Mouse (Mus musculus): Measurements from ENCODE around the gene Top3b. TPM values are rescaled to one million over a fixed set of nuclear protein-coding genes. Genes with fewer than 3 reads are reported as not detected.

Gene Top3b
- polyA plus RNA-seq, 1 experiment from 2014 or later, result 20.3 TPM

DNA sequence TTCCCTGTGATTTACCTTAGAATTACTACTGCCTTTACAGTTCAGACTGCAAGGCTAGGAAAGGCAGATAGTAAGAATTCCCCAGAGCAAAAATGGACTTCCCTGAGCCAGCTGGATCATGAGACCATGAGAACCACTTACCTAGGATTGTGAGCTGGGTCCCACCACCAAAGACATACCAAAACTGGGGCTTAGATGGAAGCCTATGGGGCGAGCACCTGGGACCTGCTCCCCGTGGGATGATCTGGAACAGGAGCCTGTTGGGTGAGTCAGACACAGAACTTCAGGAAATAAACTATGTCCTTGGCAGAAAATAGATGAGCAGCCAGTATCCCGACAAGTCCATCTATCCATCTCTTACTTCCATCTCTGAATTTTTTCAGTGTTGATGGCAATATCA is 8.2 kb upstream of the Top3b start:
- no peak overlapping the region for H3K9ac ChIP-seq
- ATAC-seq (ENCODE audit: insufficient read depth), result no peak

DNA sequence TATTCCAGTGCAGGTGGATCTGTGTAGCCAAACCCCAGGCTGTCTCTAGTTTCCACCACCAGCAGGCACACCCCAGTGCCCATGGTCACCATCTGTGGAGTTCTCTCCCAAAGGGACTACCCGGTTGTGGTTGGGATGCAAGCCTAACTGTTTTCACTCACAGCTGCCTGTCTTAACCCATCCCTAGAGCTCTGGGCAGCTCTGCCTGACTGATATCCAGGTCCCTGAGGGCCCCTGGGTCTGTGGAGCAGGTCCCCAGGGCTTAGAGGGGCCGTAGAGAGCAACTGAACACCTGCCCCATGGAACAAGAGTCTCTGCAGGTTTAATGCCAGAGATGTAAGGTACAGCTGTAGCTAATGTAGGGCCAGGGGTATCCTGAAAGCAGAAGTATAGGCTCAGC is 6.6 kb upstream of the Top3b start, which contains the start of gene Igll1:
Igll1 (minus strand) TSS at position 8 of the 400 bp plus-strand sequence.
- no peaks in the 10 kb centered on the region for H3K9me3 ChIP-seq (replicated peaks)
- H3K36me3 ChIP-seq (replicated peaks), result no peaks in the 10 kb centered on the region
- no peak within 1 kb of the TSS for H3K4me2 ChIP-seq
- no peak within 1 kb of the TSS for H3K9ac ChIP-seq
- no peak for ATAC-seq (ENCODE audit: insufficient read depth)
- H3K27ac ChIP-seq (replicated peaks), result no peak within 1 kb of the TSS
- H3K4me3 ChIP-seq (replicated peaks), result no peak within 1 kb of the TSS
- no peaks in the 10 kb centered on the region for H3K27me3 ChIP-seq
- 50% methylated on average over 2 of the region's 2 CpGs for WGBS (ENCODE audit: insufficient replicate concordance)
- 0 out of 2 replicates have a peak, but pooled peaks cover 3% of the 10 kb centered on the region for H3K4me1 ChIP-seq (replicated peaks)

More for the DNA sequence above, 8.2 kb upstream of the Top3b start:
- H3K9me3 ChIP-seq (replicated peaks), result no peaks in the 10 kb centered on the region
- no peak overlapping the region for H3K4me2 ChIP-seq
- 0 out of 2 replicates have a peak, but pooled peaks cover 3% of the 10 kb centered on the region for H3K4me1 ChIP-seq (replicated peaks)
- no peaks in the 10 kb centered on the region for H3K27me3 ChIP-seq
- WGBS (ENCODE audit: insufficient replicate concordance), result 57% methylated on average over 3 of the region's 3 CpGs
- H3K27ac ChIP-seq (replicated peaks), result no peak overlapping the region
- no peaks in the 10 kb centered on the region for H3K36me3 ChIP-seq (replicated peaks)
- H3K4me3 ChIP-seq (replicated peaks), result no peak overlapping the region

DNA sequence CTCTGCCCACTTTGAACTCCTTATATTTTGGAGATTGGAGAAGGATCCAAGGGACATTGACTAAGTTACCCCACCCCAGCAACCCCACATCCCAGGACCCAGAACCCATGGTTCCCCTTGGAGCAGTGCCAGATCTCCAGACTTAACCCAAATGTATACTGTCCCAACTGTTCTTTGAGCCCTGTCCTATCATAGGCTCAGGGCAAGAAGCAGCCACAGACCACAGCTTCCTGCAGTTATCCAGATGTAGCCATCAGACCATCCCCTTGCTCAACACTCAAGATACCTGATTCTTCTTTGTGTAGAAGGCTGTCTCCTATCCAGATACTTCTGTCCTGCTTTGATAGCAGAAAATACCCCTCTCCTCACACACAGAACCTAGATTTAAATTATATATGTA is 5.3 kb upstream of the Top3b start:
- H3K4me2 ChIP-seq, result no peak overlapping the region
- 0 out of 2 replicates have a peak, but pooled peaks cover 5% of the 10 kb centered on the region for H3K4me1 ChIP-seq (replicated peaks)
- no peaks in the 10 kb centered on the region for H3K27me3 ChIP-seq
- H3K9me3 ChIP-seq (replicated peaks), result no peaks in the 10 kb centered on the region
- H3K27ac ChIP-seq (replicated peaks), result no peak overlapping the region
- H3K9ac ChIP-seq, result no peak overlapping the region
- no peak; the same call in 1 of the 2 replicates for ATAC-seq (ENCODE audit: insufficient read depth)
- no peak overlapping the region for H3K4me3 ChIP-seq (replicated peaks)
- no peaks in the 10 kb centered on the region for H3K36me3 ChIP-seq (replicated peaks)

DNA sequence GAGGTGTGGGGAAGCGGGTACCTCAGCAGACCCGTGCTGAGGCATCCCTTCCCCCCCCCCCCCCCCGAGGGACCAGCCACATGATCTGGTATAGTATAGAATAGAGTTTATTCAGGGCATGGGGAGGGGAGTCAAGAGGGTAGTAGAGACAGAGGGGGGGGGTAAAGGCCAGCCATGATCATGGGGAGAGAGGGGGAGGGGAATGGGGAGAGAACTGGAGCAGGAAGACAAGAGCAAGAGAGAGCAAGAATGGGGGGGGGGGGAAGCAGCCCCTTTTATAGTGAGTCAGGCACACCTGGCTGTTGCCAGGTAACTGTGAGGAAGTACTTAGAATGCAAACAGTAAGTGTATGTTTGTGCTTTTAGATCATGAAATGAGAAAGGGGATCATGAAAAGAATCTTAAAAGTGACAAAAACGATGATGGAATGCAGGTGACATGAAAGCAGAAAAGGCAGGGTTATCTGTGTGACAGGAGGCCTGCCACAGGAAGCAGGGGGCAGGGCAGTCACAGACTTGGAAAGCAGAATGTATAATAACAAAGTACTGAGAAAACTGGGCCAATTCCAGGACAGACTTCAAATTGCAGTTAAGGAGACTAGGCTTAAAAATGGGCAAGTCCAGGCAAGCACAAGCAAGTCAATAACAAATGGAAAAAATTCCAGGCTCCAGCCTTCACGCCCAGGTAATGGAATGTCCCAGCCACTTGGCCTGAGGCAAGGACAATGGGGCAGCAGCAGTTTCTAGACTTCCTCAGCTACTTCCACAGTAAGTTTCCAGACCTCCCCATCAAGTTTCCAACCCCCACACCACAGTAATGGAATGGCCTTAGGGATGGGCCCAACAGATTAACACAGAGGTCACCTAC is 4.6 kb upstream of the Top3b start:
- ATAC-seq (ENCODE audit: insufficient read depth), result no peak
- Histone ChIP-seq H3K36me3 (replicated peaks) (no peaks in the 10 kb centered on the region), H3K9ac (no peak overlapping the region), H3K9me3 (replicated peaks) (no peaks in the 10 kb centered on the region), H3K27me3 (no peaks in the 10 kb centered on the region), H3K4me3 (replicated peaks) (no peak overlapping the region), H3K4me1 (replicated peaks) (0 out of 2 replicates have a peak, but pooled peaks cover 6% of the 10 kb centered on the region), H3K27ac (replicated peaks) (0 out of 2 replicates have a peak overlapping the region, but pooled peaks have one; percentile 29), H3K4me2 (no peak overlapping the region)
- 17% methylated on average over 5 of the region's 5 CpGs for WGBS (ENCODE audit: insufficient replicate concordance)

DNA sequence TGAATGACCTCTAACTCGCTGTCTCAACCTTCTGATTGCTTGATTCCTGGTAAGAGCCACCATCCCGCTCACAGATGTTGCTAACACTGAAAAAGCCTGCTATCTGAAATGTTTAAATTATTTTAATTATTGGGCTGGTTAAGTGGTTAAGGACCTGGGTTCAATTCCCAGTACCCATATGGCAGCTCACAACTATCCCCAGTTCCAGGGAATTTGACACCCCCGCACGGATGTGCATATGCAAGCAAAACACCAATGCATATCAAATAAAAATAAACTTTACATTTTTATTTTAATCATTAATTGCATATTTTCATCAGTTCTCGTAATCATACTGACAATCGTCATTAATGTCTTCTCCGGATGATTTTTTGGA is 307 bp upstream of the Top3b start:
- Histone ChIP-seq H3K4me3 (replicated peaks) (peak overlapping the region; percentile 77), H3K9me3 (replicated peaks) (no peaks in the 10 kb centered on the region), H3K4me1 (replicated peaks) (peaks cover 27% of the 10 kb centered on the region), H3K9ac (peak overlapping the region; percentile 78), H3K4me2 (peak overlapping the region; percentile 75), H3K27me3 (no peaks in the 10 kb centered on the region), H3K36me3 (replicated peaks) (peaks cover 4% of the 10 kb centered on the region; the same call in 1 of the 2 replicates), H3K27ac (replicated peaks) (peak overlapping the region; percentile 86; the same call in 1 of the 2 replicates)
- 35% methylated on average over 7 of the region's 7 CpGs for WGBS (ENCODE audit: insufficient replicate concordance)
- no peak for ATAC-seq (ENCODE audit: insufficient read depth)

DNA sequence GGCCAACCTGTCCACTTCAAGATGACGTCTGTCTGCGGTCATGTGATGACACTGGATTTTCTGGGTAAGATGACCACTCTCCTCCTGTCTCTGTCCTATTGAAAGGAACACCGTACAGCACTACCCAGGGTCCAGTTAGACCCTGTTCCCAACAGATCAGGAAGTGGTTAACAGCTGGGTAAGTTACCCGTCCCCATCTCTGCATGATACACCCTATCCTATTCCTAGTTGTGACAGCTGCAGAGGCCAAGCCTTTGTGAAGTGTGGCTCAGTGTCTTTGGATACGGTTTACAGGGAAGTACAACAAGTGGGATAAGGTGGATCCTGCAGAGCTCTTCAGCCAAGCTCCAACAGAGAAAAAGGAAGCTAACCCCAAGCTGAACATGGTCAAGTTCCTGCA is 8.5 kb downstream of the Top3b start:
- Histone ChIP-seq H3K4me3 (replicated peaks) (no peak overlapping the region), H3K9me3 (replicated peaks) (no peaks in the 10 kb centered on the region), H3K36me3 (replicated peaks) (peaks cover 86% of the 10 kb centered on the region), H3K27me3 (no peaks in the 10 kb centered on the region), H3K27ac (replicated peaks) (no peak overlapping the region), H3K4me1 (replicated peaks) (no peaks in the 10 kb centered on the region), H3K9ac (no peak overlapping the region), H3K4me2 (no peak overlapping the region)
- WGBS (ENCODE audit: insufficient replicate concordance), result 73% methylated on average over 5 of the region's 5 CpGs
- ATAC-seq (ENCODE audit: insufficient read depth), result no peak

DNA sequence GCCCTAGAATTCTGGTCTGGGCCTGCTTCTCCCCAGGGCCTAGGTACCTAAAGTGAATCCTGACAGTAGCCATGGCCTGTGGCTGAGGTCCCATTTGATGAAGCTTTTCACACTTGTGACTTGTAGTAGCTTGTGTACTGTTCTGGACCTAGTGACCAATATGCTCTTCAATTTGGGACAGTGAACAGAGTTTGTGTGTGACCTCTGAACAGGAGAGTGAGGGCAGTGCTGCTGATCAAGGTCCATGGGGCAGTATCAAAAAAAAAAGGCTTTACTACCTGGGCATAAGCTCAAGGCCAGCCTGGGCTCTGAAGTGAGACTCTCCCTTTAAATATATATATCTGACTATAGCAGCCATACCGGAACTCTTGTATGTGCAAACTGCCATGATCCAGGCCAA is 17.8 kb downstream of the Top3b start:
- no peak overlapping the region for H3K27ac ChIP-seq (replicated peaks)
- peaks cover 96% of the 10 kb centered on the region for H3K36me3 ChIP-seq (replicated peaks)

DNA sequence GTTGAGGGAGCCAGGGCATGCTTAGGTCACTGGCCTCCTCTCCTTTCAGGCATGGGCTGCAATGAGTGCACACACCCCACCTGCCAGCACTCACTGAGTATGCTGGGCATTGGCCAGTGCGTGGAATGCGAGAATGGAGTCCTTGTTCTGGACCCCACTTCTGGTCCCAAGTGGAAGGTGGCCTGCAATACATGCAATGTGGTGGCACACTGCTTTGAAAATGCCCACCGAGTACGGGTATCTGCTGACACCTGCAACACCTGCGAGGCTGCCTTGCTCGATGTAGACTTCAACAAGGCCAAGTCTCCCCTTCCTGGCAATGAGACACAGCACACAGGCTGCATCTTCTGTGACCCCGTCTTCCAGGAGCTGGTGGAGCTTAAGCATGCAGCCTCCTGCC is 21.8 kb downstream of the Top3b start:
- H3K36me3 ChIP-seq (replicated peaks), result peaks cover 64% of the 10 kb centered on the region
- 81% methylated on average over 7 of the region's 7 CpGs for WGBS (ENCODE audit: insufficient replicate concordance)
- no peak overlapping the region for H3K27ac ChIP-seq (replicated peaks)
- peaks cover 15% of the 10 kb centered on the region for H3K4me1 ChIP-seq (replicated peaks)
- H3K4me3 ChIP-seq (replicated peaks), result no peak overlapping the region
- H3K9ac ChIP-seq, result no peak overlapping the region
- ATAC-seq (ENCODE audit: insufficient read depth), result no peak
- no peaks in the 10 kb centered on the region for H3K9me3 ChIP-seq (replicated peaks)
- H3K27me3 ChIP-seq, result no peaks in the 10 kb centered on the region
- H3K4me2 ChIP-seq, result no peak overlapping the region

More for the DNA sequence above, 17.8 kb downstream of the Top3b start:
- Histone ChIP-seq H3K9ac (no peak overlapping the region), H3K4me1 (replicated peaks) (no peaks in the 10 kb centered on the region), H3K9me3 (replicated peaks) (no peaks in the 10 kb centered on the region), H3K4me3 (replicated peaks) (no peak overlapping the region), H3K4me2 (no peak overlapping the region), H3K27me3 (no peaks in the 10 kb centered on the region)
- WGBS (ENCODE audit: insufficient replicate concordance), result 89% methylated on average over 1 of the region's 1 CpGs
- no peak for ATAC-seq (ENCODE audit: insufficient read depth)

DNA sequence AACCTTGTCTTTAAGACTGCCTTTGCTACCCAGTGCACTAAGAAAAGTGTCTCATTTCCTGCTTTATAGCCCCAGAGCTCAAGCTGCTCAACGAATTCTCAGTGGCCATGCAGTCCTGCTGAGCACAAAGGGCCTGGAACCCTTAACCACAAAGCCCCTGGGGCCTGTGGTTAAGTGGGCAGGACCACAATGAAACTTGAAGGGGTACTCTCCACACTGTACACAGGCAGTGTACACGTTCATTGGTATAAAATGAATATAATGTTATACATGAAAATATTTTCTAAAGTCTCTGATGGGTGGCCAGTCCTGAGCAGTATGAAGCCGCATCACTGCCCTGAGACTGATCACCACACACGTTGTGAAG is 25.5 kb downstream of the Top3b start:
- Histone ChIP-seq H3K4me3 (replicated peaks) (peak overlapping the region; percentile 64), H3K9me3 (replicated peaks) (no peaks in the 10 kb centered on the region), H3K4me1 (replicated peaks) (peaks cover 25% of the 10 kb centered on the region), H3K27me3 (no peaks in the 10 kb centered on the region), H3K27ac (replicated peaks) (0 out of 2 replicates have a peak overlapping the region, but pooled peaks have one; percentile 20), H3K4me2 (peak overlapping the region; percentile 84), H3K9ac (no peak overlapping the region), H3K36me3 (replicated peaks) (peaks cover 28% of the 10 kb centered on the region)
- 11% methylated on average over 4 of the region's 4 CpGs for WGBS (ENCODE audit: insufficient replicate concordance)
- ATAC-seq (ENCODE audit: insufficient read depth), result no peak; the same call in 1 of the 2 replicates

DNA sequence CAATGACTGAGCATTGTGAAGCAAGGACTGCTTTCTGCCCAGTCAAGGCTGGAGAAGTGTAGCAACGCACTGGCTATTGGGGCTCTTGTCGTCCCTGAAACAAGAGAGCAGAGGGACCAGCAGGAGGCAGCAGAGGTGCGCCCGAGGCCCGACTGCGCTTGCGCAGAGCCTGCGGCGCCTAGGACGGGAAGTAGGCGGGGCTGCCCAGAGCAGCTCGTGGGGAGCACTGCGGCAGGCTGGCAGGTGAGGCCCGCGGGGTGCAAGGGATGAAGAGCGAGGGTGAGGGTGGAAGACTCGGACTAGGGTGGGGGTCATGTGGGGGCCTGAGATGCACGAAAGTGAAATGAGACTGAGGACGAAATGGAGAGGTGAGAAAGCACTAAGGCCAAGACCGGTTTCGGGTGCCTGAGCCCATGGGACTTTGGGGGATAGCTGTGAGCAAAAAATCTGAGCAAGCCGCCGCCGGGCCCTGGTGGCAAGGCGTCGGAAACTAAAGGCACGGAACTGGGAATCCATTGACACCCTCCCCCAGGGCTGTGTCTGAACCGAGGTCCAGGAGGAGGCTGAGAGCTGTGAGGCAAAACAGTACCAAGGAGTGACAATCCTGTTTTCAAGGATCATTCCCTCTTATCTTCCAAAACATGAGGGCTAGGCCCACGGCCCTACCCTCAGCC is 26.0 kb downstream of the Top3b start, which contains the start of gene Ppm1f:
Ppm1f (plus strand) TSS at position 88 of the 674 bp plus-strand sequence.
- Histone ChIP-seq H3K36me3 (replicated peaks) (peaks cover 22% of the 10 kb centered on the region), H3K27me3 (no peaks in the 10 kb centered on the region), H3K4me1 (replicated peaks) (peaks cover 25% of the 10 kb centered on the region), H3K4me2 (peak within 1 kb of the TSS; percentile 84), H3K9ac (peak within 1 kb of the TSS; percentile 51), H3K27ac (replicated peaks) (peak within 1 kb of the TSS; percentile 63; the same call in 1 of the 2 replicates), H3K9me3 (replicated peaks) (no peaks in the 10 kb centered on the region), H3K4me3 (replicated peaks) (peak within 1 kb of the TSS; percentile 64)
- WGBS (ENCODE audit: insufficient replicate concordance), result under 1% methylated on average over 29 of the region's 29 CpGs
- peak; percentile 88 for ATAC-seq (ENCODE audit: insufficient read depth)

DNA sequence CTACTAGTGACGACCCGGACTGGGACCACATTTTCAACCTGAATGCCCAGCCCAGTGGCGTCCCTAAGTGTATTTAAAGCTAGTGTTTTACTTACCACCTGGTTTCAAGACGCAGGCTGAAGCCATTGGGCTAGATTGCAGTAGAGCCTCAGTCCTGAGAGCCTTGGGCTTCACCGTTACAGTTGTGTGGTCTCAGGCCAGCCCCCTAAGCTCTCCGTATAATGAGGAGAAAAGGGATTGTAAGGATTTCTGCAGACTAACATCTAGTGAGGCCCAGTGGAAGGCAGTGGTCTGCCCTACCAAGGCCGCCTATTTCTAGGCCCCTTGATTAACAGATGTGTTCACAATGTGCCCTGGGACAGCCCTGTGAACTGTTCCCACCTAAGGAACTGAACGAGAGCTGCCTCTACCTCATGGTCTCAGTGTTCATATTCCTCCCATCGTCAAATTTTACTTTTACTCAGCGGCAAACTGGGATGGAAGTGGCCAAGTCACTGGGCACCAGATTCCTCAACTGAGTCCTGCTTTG is 26.6 kb downstream of the Top3b start:
- Histone ChIP-seq H3K4me1 (replicated peaks) (peaks cover 25% of the 10 kb centered on the region), H3K4me2 (peak overlapping the region; percentile 84), H3K36me3 (replicated peaks) (peaks cover 16% of the 10 kb centered on the region), H3K9ac (peak overlapping the region; percentile 51), H3K27me3 (no peaks in the 10 kb centered on the region), H3K4me3 (replicated peaks) (peak overlapping the region; percentile 64), H3K27ac (replicated peaks) (peak overlapping the region; percentile 63; the same call in 1 of the 2 replicates), H3K9me3 (replicated peaks) (no peaks in the 10 kb centered on the region)
- no peak for ATAC-seq (ENCODE audit: insufficient read depth)
- 19% methylated on average over 10 of the region's 10 CpGs for WGBS (ENCODE audit: insufficient replicate concordance)
